Mouse (Mus musculus) megakaryocyte, adult 5-6 weeks (primary cell): ENCODE measurements at regions not wholly inside any gene's neighbourhood (a gene's known extent, or its start where the extent isn't known, plus 50 kb on each side); places are given as distances from the start of the nearest gene placed in this dataset.
"Not testable (repeated sequence)": the region's sequence is repeated elsewhere in the genome, so short reads cannot be mapped to it uniquely, and the experiment has no call there.

Source experiments
- ATAC-seq: 2 replicates; pipeline ENCODE4 v1.8.0; 2016; ENCODE audit warnings: mild to moderate bottlenecking, inconsistent platforms; ENCODE audit not compliant: poor library complexity, severe bottlenecking

GRCm38 (mm10) chr11:26711237-26711636 is 117.4 kb upstream of the Vrk2 start:
- ATAC-seq = not testable (repeated sequence)

- no peak for ATAC-seq
Observed at GRCm38 (mm10) chr11:26708636-26709035, 114.8 kb upstream of the Vrk2 start.

- no peak for ATAC-seq
Observed at GRCm38 (mm10) chr11:26683850-26684249, 90.1 kb upstream of the Vrk2 start.

GRCm38 (mm10) chr11:26667251-26667650 is 73.5 kb upstream of the Vrk2 start:
- no peak for ATAC-seq

- ATAC-seq = no peak
Observed at GRCm38 (mm10) chr11:26660878-26661277, 67.1 kb upstream of the Vrk2 start.

GRCm38 (mm10) chr11:26649165-26649564 is 55.4 kb upstream of the Vrk2 start:
- ATAC-seq = not testable (repeated sequence)
